Mouse (Mus musculus) hindbrain, embryonic 13.5 days (tissue): ENCODE measurements around the gene Cramp1l. TPM values are rescaled to one million over a fixed set of nuclear protein-coding genes. Genes with fewer than 3 reads are reported as not detected.
"Not testable (repeated sequence)": the region's sequence is repeated elsewhere in the genome, so short reads cannot be mapped to it uniquely, and the experiment has no call there.

Experiments
- ATAC-seq: fragments of 200-750 bp; cut with Nextera tagmentation; 2 replicates; pipeline ENCODE4 v1.8.0; 2017; ENCODE audit warnings: moderate TSS enrichment; ENCODE audit not compliant: low FRiP score
- H3K27ac ChIP-seq: fragments of 300-500 bp; sonication (generic); 2 replicates; pipeline ENCODE4 v1.5.1; 2015; ENCODE audit warnings: inconsistent platforms, mild to moderate bottlenecking, moderate library complexity
- H3K27me3 ChIP-seq: fragments of 300-500 bp; sonication (generic); 2 replicates; pipeline ENCODE4 v1.6.1; 2015; ENCODE audit warnings: mild to moderate bottlenecking, inconsistent platforms
- H3K36me3 ChIP-seq: fragments of 300-500 bp; sonication (generic); 2 replicates; pipeline ENCODE4 v1.6.1; 2015; ENCODE audit warnings: mild to moderate bottlenecking, inconsistent platforms
- H3K4me1 ChIP-seq: fragments of 300-500 bp; sonication (generic); replicated peaks from 2 replicates; pipeline ENCODE4 v1.6.1; 2015; ENCODE audit warnings: inconsistent platforms
- H3K4me2 ChIP-seq: fragments of 300-500 bp; sonication (generic); 2 replicates; pipeline ENCODE4 v1.6.1; 2015; ENCODE audit warnings: inconsistent platforms, mild to moderate bottlenecking, moderate library complexity
- H3K4me3 ChIP-seq: fragments of 300-500 bp; sonication (generic); 2 replicates; pipeline ENCODE4 v1.5.1; 2015; ENCODE audit warnings: mild to moderate bottlenecking, inconsistent platforms
- H3K9ac ChIP-seq: fragments of 300-500 bp; sonication (generic); 2 replicates; pipeline ENCODE4 v1.6.1; 2015; ENCODE audit warnings: mild to moderate bottlenecking, inconsistent platforms
- H3K9me3 ChIP-seq: fragments of 300-500 bp; sonication (generic); 2 replicates; pipeline ENCODE4 v1.6.1; 2016; ENCODE audit warnings: inconsistent platforms
- WGBS: fragments of 180-500 bp; shearing (Covaris S2); methylation state at CpG from one replicate; pipeline ENCODE4 v1.1.7; 2015; 5-methylcytosine and 5-hydroxymethylcytosine counted together
- polyA plus RNA-seq: library from polyadenylated mRNA; unstranded; fragments of >200 nt; fragmentation: Nextera tagmentation; extraction: Ambion mirVana; gene quantifications from 2 replicates; pipeline ENCODE4 v1.2.1, GENCODE M21; 2015

Gene Cramp1l
- polyA plus RNA-seq, 1 experiment from 2014 or later = 6.3 TPM

DNA sequence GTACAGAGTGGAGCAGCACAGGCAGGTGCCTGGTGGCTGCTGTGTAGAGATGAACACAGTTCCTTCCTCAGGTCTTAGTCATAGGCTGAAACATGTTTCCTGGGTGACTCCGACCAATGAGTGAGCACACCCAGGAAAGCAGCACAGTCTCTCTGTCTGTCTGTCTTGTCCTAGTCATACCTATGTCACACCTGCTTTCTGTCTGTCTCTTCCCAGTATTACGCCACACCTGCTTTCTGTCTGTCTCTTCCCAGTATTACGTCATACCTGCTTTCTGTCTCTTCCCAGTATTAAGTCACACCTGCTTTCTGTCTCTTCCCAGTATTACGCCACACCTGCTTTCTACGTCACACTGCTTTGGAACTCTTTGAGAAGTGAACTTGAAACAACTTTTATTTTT, 67.4 kb downstream of the Cramp1l start:
- no peaks in the 10 kb centered on the region for H3K9me3 ChIP-seq
- H3K27me3 ChIP-seq = no peaks in the 10 kb centered on the region
- H3K4me2 ChIP-seq = no peak overlapping the region
- no peak overlapping the region for H3K9ac ChIP-seq
- no peak for ATAC-seq
- no peaks in the 10 kb centered on the region for H3K4me1 ChIP-seq
- WGBS = 96% methylated on average over 5 of the region's 5 CpGs
- peaks cover 99% of the 10 kb centered on the region for H3K36me3 ChIP-seq
- H3K27ac ChIP-seq = no peak overlapping the region
- H3K4me3 ChIP-seq = no peak overlapping the region

DNA sequence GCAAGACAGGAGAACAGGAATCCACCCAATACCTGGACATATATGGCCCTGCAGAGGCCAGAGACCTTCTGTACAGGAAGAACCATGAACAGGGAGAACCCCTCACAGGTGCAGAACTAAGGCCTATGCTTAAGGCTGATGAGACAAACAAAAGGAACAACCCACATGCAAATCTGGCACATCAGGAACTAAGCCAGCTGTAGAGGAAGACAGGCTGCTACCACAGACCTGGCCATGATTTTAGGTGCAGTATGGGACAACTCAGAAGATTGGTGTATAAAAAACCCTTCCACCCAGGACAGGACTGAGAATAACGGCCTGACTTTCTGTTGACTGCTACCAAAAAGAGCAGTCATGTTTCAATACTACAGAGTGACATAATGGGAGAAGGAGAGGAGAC, 72.0 kb downstream of the Cramp1l start:
- not testable (repeated sequence) for ATAC-seq, H3K9ac ChIP-seq, H3K9me3 ChIP-seq, H3K27ac ChIP-seq, H3K27me3 ChIP-seq, H3K4me2 ChIP-seq, H3K4me3 ChIP-seq, H3K4me1 ChIP-seq
- 83% methylated on average over 1 of the region's 1 CpGs for WGBS
- H3K36me3 ChIP-seq = peaks cover 58% of the 10 kb centered on the region

DNA sequence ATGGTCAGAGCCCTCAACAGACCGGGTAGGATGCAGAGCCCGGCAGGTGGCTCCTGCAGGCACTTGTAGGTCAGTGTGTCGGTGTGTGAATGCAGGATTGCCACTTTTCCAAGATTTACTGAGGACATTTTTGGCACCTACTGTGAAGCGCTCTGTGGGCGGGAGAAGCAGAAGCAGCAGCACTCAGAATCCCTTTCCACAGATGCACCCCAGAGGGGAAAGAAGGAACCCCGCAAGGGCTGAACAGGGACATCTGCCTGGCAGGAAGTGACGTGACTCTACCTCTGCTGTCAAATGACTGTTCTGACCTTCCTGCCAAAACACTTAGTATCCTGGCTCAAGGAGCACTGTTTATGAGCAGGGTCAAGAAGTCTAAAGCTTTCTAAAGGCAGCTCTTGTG, 72.6 kb downstream of the Cramp1l start:
- no peaks in the 10 kb centered on the region for H3K9me3 ChIP-seq
- no peaks in the 10 kb centered on the region for H3K27me3 ChIP-seq
- 90% methylated on average over 7 of the region's 7 CpGs for WGBS
- ATAC-seq = no peak
- no peaks in the 10 kb centered on the region for H3K4me1 ChIP-seq
- no peak overlapping the region; the same call in 1 of the 2 replicates for H3K27ac ChIP-seq
- H3K4me3 ChIP-seq = no peak overlapping the region
- no peak overlapping the region for H3K4me2 ChIP-seq
- no peak overlapping the region for H3K9ac ChIP-seq
- peaks cover 52% of the 10 kb centered on the region for H3K36me3 ChIP-seq

DNA sequence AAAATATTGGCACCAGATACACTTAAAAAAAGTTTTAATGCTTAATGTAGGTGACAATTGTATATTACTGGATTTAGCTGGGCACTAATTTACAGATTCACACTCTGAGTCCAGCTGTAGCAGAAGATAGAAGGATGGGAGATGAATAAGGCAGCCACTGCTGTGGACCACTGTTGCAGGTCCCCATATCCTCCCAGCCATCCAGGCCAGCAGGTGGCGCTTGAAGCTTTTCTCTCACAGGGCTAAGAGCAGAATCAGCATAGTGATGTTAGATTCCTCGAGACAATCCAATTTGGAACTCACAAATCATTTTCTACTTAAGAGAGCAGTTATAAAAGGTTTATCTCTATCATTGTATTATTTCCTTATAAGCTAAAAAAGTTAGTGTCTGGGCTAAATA, 73.1 kb downstream of the Cramp1l start:
- H3K36me3 ChIP-seq = peaks cover 46% of the 10 kb centered on the region
- H3K4me3 ChIP-seq, H3K9me3 ChIP-seq, ATAC-seq, H3K4me2 ChIP-seq, H3K27me3 ChIP-seq, H3K9ac ChIP-seq, H3K27ac ChIP-seq, H3K4me1 ChIP-seq: not testable (repeated sequence)
- 21% methylated on average over 2 of the region's 2 CpGs for whole genome bisulfite sequencing

DNA sequence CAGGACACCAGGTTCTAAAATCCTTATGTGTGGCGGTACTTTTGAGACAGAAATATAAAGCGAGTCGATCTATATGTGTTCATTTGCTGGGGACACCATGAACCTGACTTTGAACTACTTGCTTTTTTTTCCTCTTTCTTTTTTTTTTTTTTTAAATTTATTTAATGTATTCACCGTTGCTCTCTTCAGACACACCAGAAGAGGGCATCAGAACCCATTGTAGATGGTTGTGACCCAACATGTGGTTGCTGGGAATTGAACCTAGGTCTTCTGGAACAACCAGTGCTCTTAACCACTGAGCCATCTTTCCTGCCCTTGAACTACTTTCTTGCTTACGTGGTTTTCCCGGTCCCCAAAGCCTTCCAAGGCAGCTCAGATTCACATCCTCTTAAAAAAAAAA, 78.3 kb downstream of the Cramp1l start:
- WGBS = 53% methylated on average over 6 of the region's 6 CpGs
- peak overlapping the region; percentile 98 for H3K9ac ChIP-seq
- H3K4me2 ChIP-seq = peak overlapping the region; percentile 90
- peaks cover 33% of the 10 kb centered on the region for H3K4me1 ChIP-seq
- ATAC-seq = no peak
- H3K4me3 ChIP-seq = peak overlapping the region; percentile 92
- peak overlapping the region; percentile 94 for H3K27ac ChIP-seq
- H3K9me3 ChIP-seq = no peaks in the 10 kb centered on the region
- no peaks in the 10 kb centered on the region for H3K27me3 ChIP-seq
- peaks cover 9% of the 10 kb centered on the region; the same call in 1 of the 2 replicates for H3K36me3 ChIP-seq

DNA sequence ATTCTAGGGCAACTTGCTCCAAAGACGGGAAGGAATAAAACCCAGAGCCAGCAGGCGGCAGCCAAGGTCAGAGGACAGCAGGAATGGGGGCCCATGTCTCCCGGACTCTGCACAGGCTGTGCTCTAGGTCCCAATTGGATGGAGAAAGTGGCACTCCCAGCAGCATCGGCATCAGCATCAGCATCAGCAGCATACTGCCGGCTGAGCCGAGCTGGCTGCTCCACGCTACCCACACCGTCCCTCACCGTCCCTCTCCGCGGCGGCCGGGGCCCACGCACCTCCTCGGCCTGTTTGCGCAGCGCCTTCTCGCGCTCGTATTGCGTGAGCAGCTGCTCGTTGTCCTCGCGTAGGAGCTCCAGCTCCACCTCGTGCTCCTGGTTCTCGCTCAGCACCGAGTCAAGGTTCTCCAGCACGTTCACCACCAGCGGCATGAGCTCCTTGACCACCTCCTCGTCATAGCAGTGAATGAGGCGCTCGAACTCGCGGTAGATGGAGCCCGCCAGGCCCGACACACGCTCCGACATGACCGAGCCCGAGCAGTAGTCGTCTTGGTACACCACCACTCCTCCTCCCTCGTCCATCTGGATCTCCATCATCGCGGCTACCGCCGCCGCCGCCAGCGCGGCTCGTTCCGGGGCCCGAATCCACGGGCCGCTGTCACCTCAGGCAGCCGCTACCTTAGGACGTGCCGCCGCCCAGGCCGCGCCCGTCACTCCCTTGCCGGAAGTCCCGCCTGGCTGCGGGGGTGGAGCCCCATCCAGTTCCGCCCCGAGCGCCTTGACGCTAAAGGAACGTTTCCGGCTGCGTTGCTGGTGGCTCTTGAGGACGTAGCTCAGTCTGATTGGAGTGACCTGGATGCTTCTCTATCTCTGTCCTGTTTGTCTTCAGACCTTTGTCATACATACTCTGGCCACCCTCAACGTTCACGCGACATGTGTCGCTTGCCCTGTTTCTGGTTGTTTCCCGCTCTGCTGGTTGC, 79.0 kb downstream of the Cramp1l start, which contains the start of gene Mapk8ip3:
TSS of gene Mapk8ip3 (minus strand) at position 719 of the 979 bp plus-strand sequence.
- H3K9me3 ChIP-seq = no peaks in the 10 kb centered on the region
- peak within 1 kb of the TSS; percentile 94 for H3K27ac ChIP-seq
- H3K36me3 ChIP-seq = peaks cover 14% of the 10 kb centered on the region
- WGBS = under 1% methylated on average over 77 of the region's 78 CpGs
- peak; percentile 98 for ATAC-seq
- H3K4me2 ChIP-seq = peak within 1 kb of the TSS; percentile 90
- peaks cover 33% of the 10 kb centered on the region for H3K4me1 ChIP-seq
- H3K27me3 ChIP-seq = no peaks in the 10 kb centered on the region
- peak within 1 kb of the TSS; percentile 98 for H3K9ac ChIP-seq
- H3K4me3 ChIP-seq = peak within 1 kb of the TSS; percentile 92

DNA sequence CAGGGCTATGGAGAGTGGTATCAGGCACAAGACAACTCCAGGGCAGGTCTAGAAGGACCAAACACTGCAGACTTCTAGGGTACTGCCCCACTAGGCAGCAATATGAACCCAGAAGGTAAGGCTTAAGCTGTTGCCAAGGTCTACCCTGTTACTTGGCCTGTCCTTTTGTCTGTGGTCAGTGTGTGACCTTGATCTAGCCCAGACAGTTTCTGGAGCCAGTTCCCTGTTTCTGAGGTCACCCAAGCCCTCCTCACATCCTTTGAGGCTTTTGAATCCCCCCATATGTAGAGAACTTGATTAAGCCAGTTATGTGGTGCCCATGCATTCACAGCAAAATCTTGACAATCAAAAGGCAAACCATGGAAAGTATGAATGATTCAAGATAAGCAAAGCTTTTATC, 79.9 kb downstream of the Cramp1l start:
- Histone ChIP-seq H3K4me2 (peak overlapping the region; percentile 90), H3K27ac (no peak overlapping the region; the same call in 1 of the 2 replicates), H3K27me3 (no peaks in the 10 kb centered on the region), H3K4me1 (peaks cover 33% of the 10 kb centered on the region), H3K9ac (peak overlapping the region; percentile 98), H3K9me3 (no peaks in the 10 kb centered on the region), H3K4me3 (peak overlapping the region; percentile 92), H3K36me3 (peaks cover 14% of the 10 kb centered on the region)
- no peak for ATAC-seq

DNA sequence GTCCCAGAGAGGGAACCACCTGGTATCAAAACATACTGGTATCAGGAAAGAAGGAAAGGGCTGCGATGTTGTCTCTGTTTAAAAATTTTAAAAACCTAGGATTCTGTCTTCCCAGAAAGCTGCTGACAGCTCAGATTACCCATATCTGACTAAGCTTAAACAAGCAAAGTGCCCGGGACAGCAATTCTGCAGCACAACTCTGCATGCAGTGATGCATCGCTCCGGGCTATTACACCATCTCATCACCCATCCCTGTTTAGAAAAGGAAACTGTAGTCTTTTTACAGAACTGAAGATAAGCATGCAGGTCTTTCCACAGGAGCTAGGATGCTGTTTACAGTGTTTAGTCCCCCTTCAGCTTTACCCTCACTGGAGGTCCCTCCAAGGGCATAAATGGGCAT, 80.7 kb downstream of the Cramp1l start:
- no peaks in the 10 kb centered on the region for H3K27me3 ChIP-seq
- H3K4me3 ChIP-seq = peak overlapping the region; percentile 92
- peak overlapping the region; percentile 98 for H3K9ac ChIP-seq
- WGBS = 87% methylated on average over 4 of the region's 4 CpGs
- no peak overlapping the region for H3K27ac ChIP-seq
- H3K9me3 ChIP-seq = no peaks in the 10 kb centered on the region
- peaks cover 33% of the 10 kb centered on the region for H3K4me1 ChIP-seq
- ATAC-seq = no peak
- peak overlapping the region; percentile 90 for H3K4me2 ChIP-seq
- H3K36me3 ChIP-seq = peaks cover 14% of the 10 kb centered on the region

DNA sequence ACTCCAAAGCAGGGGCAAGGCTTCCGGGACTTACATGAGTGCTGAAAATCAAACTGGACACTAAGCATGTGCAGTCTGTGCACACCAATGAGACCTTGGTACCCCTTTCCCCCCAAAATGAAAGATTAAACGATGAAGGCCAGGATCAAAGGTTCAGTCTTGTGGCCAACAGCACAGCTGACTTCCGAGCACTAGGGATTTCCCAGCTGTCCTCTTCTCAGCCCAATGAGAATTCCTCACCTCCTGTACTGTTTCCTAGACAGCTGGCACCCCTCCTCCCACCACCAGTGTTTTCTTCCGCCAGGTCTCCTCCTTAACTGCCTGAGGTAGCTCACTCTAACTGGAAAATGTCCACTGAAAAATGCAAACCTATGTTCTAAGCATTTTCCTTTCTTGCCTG, 82.4 kb downstream of the Cramp1l start:
- H3K9ac ChIP-seq = peak overlapping the region; percentile 98; the same call in 1 of the 2 replicates
- no peak overlapping the region for H3K4me3 ChIP-seq
- peaks cover 17% of the 10 kb centered on the region for H3K36me3 ChIP-seq
- no peak overlapping the region for H3K4me2 ChIP-seq
- H3K4me1 ChIP-seq = peaks cover 33% of the 10 kb centered on the region
- no peak for ATAC-seq
- H3K27me3 ChIP-seq = no peaks in the 10 kb centered on the region
- no peak overlapping the region for H3K27ac ChIP-seq
- 79% methylated on average over 4 of the region's 4 CpGs for WGBS
- H3K9me3 ChIP-seq = no peaks in the 10 kb centered on the region

DNA sequence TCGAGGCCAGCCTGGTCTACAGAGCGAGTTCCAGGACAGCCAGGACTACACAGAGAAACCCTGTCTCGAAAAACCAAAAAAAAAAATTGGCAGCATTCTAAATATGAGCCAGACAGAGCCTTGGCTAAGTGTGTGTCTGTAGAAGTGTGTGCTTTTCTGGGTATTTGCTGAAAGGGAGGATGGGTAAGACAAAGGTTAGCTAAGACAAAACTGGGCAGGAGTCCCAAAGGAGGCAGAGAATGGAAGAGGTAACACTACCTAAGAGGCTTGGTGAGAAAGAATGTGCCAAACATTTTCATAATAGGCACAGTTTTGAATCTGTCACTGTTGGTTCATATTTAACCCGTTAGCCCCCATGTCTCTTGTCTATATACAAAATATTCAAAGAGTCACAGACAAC, 83.2 kb downstream of the Cramp1l start:
- no peaks in the 10 kb centered on the region for H3K27me3 ChIP-seq
- H3K9me3 ChIP-seq = no peaks in the 10 kb centered on the region
- H3K4me2 ChIP-seq = no peak overlapping the region
- 98% methylated on average over 4 of the region's 4 CpGs for WGBS
- peaks cover 33% of the 10 kb centered on the region for H3K4me1 ChIP-seq
- ATAC-seq = no peak
- no peak overlapping the region for H3K9ac ChIP-seq
- H3K27ac ChIP-seq = no peak overlapping the region
- no peak overlapping the region for H3K4me3 ChIP-seq
- peaks cover 23% of the 10 kb centered on the region for H3K36me3 ChIP-seq

DNA sequence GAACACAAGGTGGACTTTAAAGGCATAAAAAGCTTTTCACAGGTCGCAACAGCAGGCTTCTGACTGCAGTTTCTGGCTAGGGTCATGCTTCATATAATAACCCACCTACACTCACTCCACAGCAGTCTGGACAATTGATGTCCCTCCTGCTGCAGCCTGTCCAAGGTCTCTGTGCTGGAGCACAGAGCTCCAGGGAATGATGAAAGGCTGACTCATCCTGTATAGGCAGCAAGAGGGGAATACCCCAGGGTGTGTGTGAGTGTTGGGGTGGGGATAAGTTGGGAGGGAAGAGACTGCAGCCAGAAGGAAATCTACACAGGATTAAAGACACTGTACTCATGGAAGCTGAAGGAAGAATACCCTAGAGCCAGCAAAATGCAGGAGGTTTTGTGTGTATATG, 86.1 kb downstream of the Cramp1l start:
- Histone ChIP-seq H3K4me2 (no peak overlapping the region), H3K9ac (no peak overlapping the region), H3K27me3 (no peaks in the 10 kb centered on the region), H3K36me3 (peaks cover 52% of the 10 kb centered on the region), H3K9me3 (no peaks in the 10 kb centered on the region), H3K4me3 (no peak overlapping the region), H3K4me1 (peaks cover 16% of the 10 kb centered on the region), H3K27ac (no peak overlapping the region)
- 83% methylated on average over 1 of the region's 1 CpGs for WGBS
- no peak for ATAC-seq

DNA sequence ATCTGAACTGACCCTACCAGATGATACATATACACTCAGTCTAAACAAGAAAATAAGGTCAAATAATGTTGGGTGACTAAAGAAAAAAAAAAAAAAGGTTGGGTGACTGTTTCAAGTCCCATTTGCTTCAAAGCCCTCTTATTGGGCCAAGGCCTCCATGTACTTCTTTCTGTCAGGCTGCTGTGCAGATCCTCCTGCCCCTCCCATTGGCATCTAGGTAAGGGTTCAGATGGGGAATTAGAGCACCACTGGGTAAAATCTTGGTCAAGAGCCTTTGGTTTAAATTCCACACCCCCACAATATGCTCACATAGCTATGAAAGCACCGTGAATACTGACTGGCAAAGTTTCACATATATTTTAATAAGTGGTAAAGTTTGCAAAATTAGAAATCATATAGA, 92.3 kb downstream of the Cramp1l start:
- Histone ChIP-seq H3K27me3 (no peaks in the 10 kb centered on the region), H3K9me3 (no peaks in the 10 kb centered on the region), H3K4me1 (no peaks in the 10 kb centered on the region), H3K36me3 (peaks cover 98% of the 10 kb centered on the region), H3K4me2 (no peak overlapping the region), H3K4me3 (no peak overlapping the region), H3K9ac (no peak overlapping the region), H3K27ac (no peak overlapping the region)
- 98% methylated on average over 1 of the region's 1 CpGs for WGBS
- no peak for ATAC-seq

DNA sequence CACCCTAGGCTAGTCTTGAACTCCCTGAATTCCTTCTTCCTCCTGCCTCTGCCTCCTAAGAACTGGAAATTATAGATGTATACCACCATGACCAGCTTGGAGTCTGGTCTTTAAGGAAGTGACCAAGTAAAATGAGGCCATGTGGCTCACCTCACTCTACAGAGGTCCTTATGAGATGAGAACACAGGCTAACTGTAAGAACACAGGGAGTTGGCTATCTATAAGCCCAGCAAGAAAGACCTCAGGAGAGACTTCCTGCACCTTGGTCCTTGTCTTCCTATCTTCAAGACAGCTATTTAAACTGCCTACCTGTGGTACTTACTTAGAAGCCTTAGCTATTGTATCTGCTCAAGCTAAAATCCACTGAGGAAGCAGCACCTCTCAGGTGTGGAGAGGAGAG, 101.6 kb downstream of the Cramp1l start:
- H3K9me3 ChIP-seq = no peaks in the 10 kb centered on the region
- H3K27me3 ChIP-seq = no peaks in the 10 kb centered on the region
- peaks cover 98% of the 10 kb centered on the region for H3K36me3 ChIP-seq
- ATAC-seq = no peak
- no peak overlapping the region for H3K4me3 ChIP-seq
- no peak overlapping the region for H3K4me2 ChIP-seq
- no peak overlapping the region for H3K27ac ChIP-seq
- no peak overlapping the region for H3K9ac ChIP-seq
- H3K4me1 ChIP-seq = no peaks in the 10 kb centered on the region
